Mouse (Mus musculus): ENCODE measurements around the gene Vmn1r44.
A peak's percentile ranks its signal among the peaks of the same experiment; 100 is the strongest.
"Not testable (repeated sequence)": the region's sequence is repeated elsewhere in the genome, so short reads cannot be mapped to it uniquely, and the experiment has no call there.

The Vmn1r44 gene

GRCm38 (mm10) chr6:89883360-89883759 is at the start of gene Vmn1r44:
Gene Vmn1r44 (plus strand): TSS chr6:89883660.
- no peak for DNase-seq

- no peak for DNase-seq
Observed at GRCm38 (mm10) chr6:89857552-89857951, 25.9 kb upstream of the Vmn1r44 start.

- peak in 1 of 2 experiments; percentile 2 for DNase-seq
Observed at GRCm38 (mm10) chr6:89859839-89860238, 23.6 kb upstream of the Vmn1r44 start.

DNA sequence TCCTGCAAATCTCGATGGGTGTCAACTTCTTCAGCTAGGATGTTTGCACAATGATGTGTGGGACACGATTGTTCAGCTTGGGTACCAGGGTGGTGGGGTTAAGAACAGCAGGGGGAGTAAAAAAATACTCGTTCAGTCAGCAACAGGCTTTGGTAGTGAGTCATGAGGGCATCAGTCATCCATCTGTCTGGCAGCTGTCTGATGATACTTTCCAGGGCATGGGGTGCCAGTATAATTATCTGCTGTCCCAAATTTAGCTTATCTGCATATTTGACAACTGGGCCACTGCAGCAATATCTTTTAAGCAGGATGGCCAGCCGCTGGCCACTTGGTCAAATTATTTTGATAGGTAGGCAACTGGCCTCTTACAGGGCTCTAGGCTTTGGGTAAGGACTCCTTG is 19.7 kb upstream of the Vmn1r44 start:
- DNase-seq = no peak

GRCm38 (mm10) chr6:89867276-89867675 is 16.2 kb upstream of the Vmn1r44 start:
- DNase-seq = no peak

DNA sequence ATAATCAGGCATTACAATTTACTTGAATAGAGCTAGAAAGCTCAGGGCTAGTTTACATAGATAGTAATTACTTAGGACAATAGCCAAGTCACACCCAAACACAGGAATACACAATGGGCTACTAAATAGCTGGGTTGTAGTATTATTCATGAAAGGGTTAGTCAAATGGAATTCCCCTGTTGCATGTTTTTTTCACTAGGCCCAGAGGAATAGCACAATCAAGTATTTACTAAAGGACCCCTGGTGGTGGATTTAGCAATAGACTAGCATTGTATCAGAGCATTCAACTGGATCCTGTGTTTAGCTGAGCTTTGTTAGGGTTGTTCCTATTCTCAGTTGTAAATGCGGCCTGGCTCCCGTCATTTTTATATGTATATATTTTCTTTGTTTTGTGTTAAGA is 15.5 kb upstream of the Vmn1r44 start:
- DNase-seq = no peak

DNA sequence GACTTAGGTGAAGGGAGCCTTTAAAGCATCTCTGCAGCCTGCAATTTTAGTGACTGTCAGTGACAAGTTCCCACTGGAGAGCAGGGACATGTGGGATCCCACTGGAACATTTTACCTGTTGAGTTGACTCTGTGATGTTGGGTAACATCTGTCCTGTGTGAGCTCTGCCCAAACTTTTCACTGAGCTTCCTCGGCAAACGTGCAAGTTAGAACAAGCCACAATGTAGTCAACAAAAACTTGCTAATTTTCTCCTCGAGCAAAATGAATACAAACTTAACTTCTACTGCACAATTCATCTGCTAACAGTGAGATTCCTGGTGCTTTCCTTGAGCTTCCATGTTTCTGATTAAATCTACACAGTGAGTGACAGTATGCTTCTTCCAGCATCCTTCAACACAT is 7.1 kb upstream of the Vmn1r44 start, which contains the start of the genes Vmn1r42 and Vmn1r43:
Vmn1r42 (minus strand) TSS at position 101 of the 400 bp plus-strand sequence.
Vmn1r43 (minus strand) TSS at position 101 of the 400 bp plus-strand sequence.
- DNase-seq = not testable (repeated sequence)

DNA sequence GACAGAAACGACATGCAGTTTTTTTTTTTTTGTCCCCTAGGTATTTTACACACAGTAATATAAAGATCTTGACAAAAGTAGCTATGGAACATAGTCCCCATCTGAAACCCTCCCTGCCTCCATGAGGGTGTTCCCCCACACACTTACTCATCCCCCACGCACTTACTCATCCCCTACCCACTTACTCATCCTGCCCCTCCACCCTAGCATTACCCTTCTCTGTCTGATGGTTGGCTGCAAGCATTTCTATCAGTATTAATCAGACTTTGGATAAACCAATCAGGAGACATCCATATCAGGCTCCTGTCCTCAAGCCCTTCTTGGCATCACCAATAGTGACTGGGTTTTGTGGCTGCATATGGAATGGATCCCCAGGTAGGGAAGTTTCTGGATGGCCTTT is 6.5 kb upstream of the Vmn1r44 start:
- no peak for DNase-seq

- DNase-seq = no peak
Observed at GRCm38 (mm10) chr6:89880867-89881266, 2.6 kb upstream of the Vmn1r44 start.

DNA sequence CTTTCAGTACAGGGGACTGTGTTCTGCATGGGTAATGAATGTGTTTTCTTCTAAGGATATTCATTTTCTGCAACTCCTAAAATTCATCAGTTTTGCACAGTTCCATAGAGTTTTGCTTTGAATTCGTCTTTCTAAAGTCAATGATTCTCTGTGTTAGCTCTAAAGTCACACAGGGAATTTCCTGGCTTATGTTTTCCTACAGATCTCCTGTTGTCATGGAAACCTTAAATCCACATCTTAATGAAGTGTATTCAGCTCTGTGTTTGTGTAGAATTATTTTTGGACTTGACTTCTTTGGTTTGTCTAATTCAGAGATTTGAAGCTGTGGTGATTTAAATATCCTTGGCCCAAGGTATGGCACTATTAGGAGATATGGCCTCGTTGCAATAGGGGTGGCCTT is 352 bp downstream of the Vmn1r44 start:
- no peak for DNase-seq

GRCm38 (mm10) chr6:89940498-89940897 is 57.0 kb downstream of the Vmn1r44 start, which contains the start of gene Vmn1r45:
Gene Vmn1r45 (minus strand): TSS chr6:89940598.
- not testable (repeated sequence) for DNase-seq

- DNase-seq = no peak
Observed at GRCm38 (mm10) chr6:89940926-89941325, 57.5 kb downstream of the Vmn1r44 start.
